Mouse (Mus musculus) heart, embryonic 15.5 days (tissue): Measurements from ENCODE around the gene Gcnt3. TPM values are rescaled to one million over a fixed set of nuclear protein-coding genes. Genes with fewer than 3 reads are reported as not detected.

ENCODE experiments used
- ATAC-seq: fragments of 200-750 bp; cut with Nextera tagmentation; replicated peaks from 2 replicates; pipeline ENCODE4 v1.8.0; 2017; ENCODE audit warnings: low read depth, moderate TSS enrichment; ENCODE audit not compliant: insufficient number of reproducible peaks, insufficient read depth, low FRiP score
- H3K27ac ChIP-seq: fragments of 300-500 bp; sonication (generic); 2 replicates; pipeline ENCODE4 v1.5.1; 2015; ENCODE audit warnings: mild to moderate bottlenecking, inconsistent platforms
- H3K27me3 ChIP-seq: fragments of 300-500 bp; sonication (generic); 2 replicates; pipeline ENCODE4 v1.6.1; 2015; ENCODE audit warnings: inconsistent platforms
- H3K36me3 ChIP-seq: fragments of 300-500 bp; sonication (generic); 2 replicates; pipeline ENCODE4 v1.6.1; 2015; ENCODE audit warnings: mild to moderate bottlenecking, inconsistent platforms
- H3K4me1 ChIP-seq: fragments of 300-500 bp; sonication (generic); replicated peaks from 2 replicates; pipeline ENCODE4 v1.6.1; 2015; ENCODE audit warnings: inconsistent platforms
- H3K4me2 ChIP-seq: fragments of 300-500 bp; sonication (generic); 2 replicates; pipeline ENCODE4 v1.6.1; 2015; ENCODE audit warnings: inconsistent platforms, mild to moderate bottlenecking, moderate library complexity
- H3K4me3 ChIP-seq: fragments of 300-500 bp; sonication (generic); 2 replicates; pipeline ENCODE4 v1.5.1; 2015; ENCODE audit warnings: mild to moderate bottlenecking, inconsistent platforms
- H3K9ac ChIP-seq: fragments of 300-500 bp; sonication (generic); 2 replicates; pipeline ENCODE4 v1.6.1; 2015; ENCODE audit warnings: mild to moderate bottlenecking, inconsistent platforms
- H3K9me3 ChIP-seq: fragments of 300-500 bp; sonication (generic); replicated peaks from 2 replicates; pipeline ENCODE4 v1.6.1; 2016; ENCODE audit warnings: inconsistent platforms
- WGBS: fragments of 180-500 bp; shearing (Covaris S2); methylation state at CpG from one replicate; pipeline ENCODE4 v1.1.7; 2015; ENCODE audit warnings: mixed read lengths; 5-methylcytosine and 5-hydroxymethylcytosine counted together
- polyA plus RNA-seq: library from polyadenylated mRNA; unstranded; fragments of >200 nt; fragmentation: Nextera tagmentation; extraction: Ambion mirVana; gene quantifications from 2 replicates; pipeline ENCODE4 v1.2.1, GENCODE M21; 2015

The Gcnt3 gene
- polyA plus RNA-seq, 1 experiment from 2014 or later, result not detected

- H3K4me3 ChIP-seq, result no peak overlapping the region
- H3K9ac ChIP-seq, result no peak overlapping the region
- ATAC-seq, result 0 out of 2 replicates have a peak, but pooled peaks have one; percentile 53
- no peaks in the 10 kb centered on the region for H3K9me3 ChIP-seq
- H3K36me3 ChIP-seq, result peaks cover 16% of the 10 kb centered on the region
- no peak overlapping the region for H3K4me2 ChIP-seq
- H3K27ac ChIP-seq, result no peak overlapping the region
- H3K27me3 ChIP-seq, result no peaks in the 10 kb centered on the region
- peaks cover 10% of the 10 kb centered on the region; the same call in 1 of the 2 replicates for H3K4me1 ChIP-seq
- WGBS, result 57% methylated on average over 4 of the region's 4 CpGs
These were observed 15.8 kb downstream of the Gcnt3 start for GRCm38 (mm10) chr9:70022083-70022482.

DNA sequence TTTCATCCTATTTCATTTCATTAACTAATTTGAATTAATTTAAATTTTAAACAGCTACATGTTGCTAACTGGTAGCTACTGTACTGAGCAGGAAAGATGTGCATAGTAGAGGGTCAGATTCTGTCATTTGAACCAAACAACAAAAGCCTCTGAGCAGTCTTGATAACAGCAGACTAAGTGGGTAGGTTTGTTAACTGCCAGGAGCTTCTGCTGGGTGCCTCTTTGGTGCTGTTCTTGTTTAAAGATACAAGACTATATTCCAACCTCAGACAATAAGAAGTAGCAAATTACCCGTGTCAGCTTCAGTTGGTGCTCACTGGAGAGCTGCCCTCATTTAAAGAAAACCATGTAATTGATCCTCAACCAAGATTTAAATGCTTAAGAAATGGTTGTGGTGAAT is 16.3 kb downstream of the Gcnt3 start:
- H3K27ac ChIP-seq, result peak overlapping the region; percentile 38; the same call in 1 of the 2 replicates
- no peak for ATAC-seq

GRCm38 (mm10) chr9:70018879-70019278 is 19.0 kb downstream of the Gcnt3 start:
- Histone ChIP-seq H3K4me1 (peaks cover 17% of the 10 kb centered on the region), H3K9me3 (no peaks in the 10 kb centered on the region), H3K9ac (no peak overlapping the region), H3K27ac (no peak overlapping the region), H3K36me3 (peaks cover 21% of the 10 kb centered on the region), H3K27me3 (no peaks in the 10 kb centered on the region), H3K4me3 (no peak overlapping the region), H3K4me2 (no peak overlapping the region)
- no peak for ATAC-seq

More for the DNA sequence above, 16.3 kb downstream of the Gcnt3 start:
- H3K9ac ChIP-seq, result no peak overlapping the region
- peaks cover 21% of the 10 kb centered on the region for H3K36me3 ChIP-seq
- WGBS, result 50% methylated on average over 1 of the region's 1 CpGs
- H3K9me3 ChIP-seq, result no peaks in the 10 kb centered on the region
- H3K27me3 ChIP-seq, result no peaks in the 10 kb centered on the region
- peaks cover 10% of the 10 kb centered on the region; the same call in 1 of the 2 replicates for H3K4me1 ChIP-seq
- no peak overlapping the region for H3K4me3 ChIP-seq
- H3K4me2 ChIP-seq, result no peak overlapping the region

- no peaks in the 10 kb centered on the region for H3K9me3 ChIP-seq
- ATAC-seq, result no peak
- peaks cover 20% of the 10 kb centered on the region for H3K4me1 ChIP-seq
- peaks cover 21% of the 10 kb centered on the region for H3K36me3 ChIP-seq
- 95% methylated on average over 2 of the region's 2 CpGs for WGBS
- H3K9ac ChIP-seq, result no peak overlapping the region
- H3K27ac ChIP-seq, result no peak overlapping the region
- no peak overlapping the region for H3K4me3 ChIP-seq
- no peak overlapping the region for H3K4me2 ChIP-seq
- H3K27me3 ChIP-seq, result no peaks in the 10 kb centered on the region
These were observed 22.3 kb downstream of the Gcnt3 start for GRCm38 (mm10) chr9:70015632-70016031.

- Histone ChIP-seq H3K36me3 (peaks cover 34% of the 10 kb centered on the region), H3K4me3 (peak within 1 kb of the TSS; percentile 92), H3K9ac (peak within 1 kb of the TSS; percentile 95), H3K27ac (peak within 1 kb of the TSS; percentile 92), H3K9me3 (no peaks in the 10 kb centered on the region), H3K4me1 (peaks cover 20% of the 10 kb centered on the region), H3K27me3 (no peaks in the 10 kb centered on the region), H3K4me2 (peak within 1 kb of the TSS; percentile 72)
- whole genome bisulfite sequencing, result under 1% methylated on average over 57 of the region's 57 CpGs
- ATAC-seq, result peak; percentile 96
These were observed 25.4 kb downstream of the Gcnt3 start, which contains the start of gene Gtf2a2 for GRCm38 (mm10) chr9:70012408-70012901. Gene Gtf2a2 (plus strand): TSS chr9:70012550.

DNA sequence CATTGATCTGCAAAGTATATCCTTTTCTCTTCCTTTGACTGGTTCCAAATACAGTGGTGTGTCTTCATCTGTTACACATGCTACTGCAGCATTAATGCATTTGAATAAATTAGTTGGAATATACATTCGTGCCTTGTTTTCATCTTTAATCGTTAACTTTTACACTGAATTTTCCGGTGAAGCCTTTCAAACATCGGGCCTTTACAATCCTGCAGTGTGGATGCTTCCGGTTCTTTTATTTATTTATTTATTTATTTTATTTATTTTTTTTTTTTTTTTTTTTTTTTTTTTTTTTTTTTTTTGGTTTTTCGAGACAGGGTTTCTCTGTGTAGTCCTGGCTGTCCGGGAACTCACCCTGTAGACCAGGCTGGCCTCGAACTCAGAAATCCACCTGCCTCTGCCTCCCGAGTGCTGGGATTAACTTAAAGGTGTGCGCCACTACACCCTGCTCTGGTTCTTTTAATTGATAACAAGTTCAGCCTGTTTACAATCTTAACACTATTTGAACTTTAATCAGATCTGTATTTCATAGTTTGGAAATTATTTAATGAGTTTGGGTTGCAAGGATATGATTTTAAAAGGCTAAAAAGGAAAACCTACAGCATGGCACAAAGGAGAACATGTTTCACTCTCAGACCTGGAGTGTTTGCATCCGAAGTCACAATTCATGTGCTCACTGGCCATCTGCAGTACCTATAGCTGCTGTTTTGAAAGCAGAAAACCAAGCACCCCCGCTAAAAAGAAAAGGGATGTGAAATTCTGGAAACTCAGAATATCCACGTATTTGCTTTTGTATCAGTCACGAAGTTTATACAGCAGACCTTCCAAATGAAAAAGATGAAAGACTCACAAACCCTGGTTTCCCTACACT is 26.1 kb downstream of the Gcnt3 start:
- Histone ChIP-seq H3K9ac (peak overlapping the region; percentile 95), H3K9me3 (no peaks in the 10 kb centered on the region), H3K36me3 (peaks cover 34% of the 10 kb centered on the region), H3K4me2 (peak overlapping the region; percentile 72), H3K27me3 (no peaks in the 10 kb centered on the region), H3K4me3 (peak overlapping the region; percentile 92), H3K4me1 (peaks cover 20% of the 10 kb centered on the region), H3K27ac (peak overlapping the region; percentile 92)
- 58% methylated on average over 14 of the region's 14 CpGs for WGBS
- ATAC-seq, result no peak

GRCm38 (mm10) chr9:70010781-70011473 is 27.0 kb downstream of the Gcnt3 start:
- Histone ChIP-seq H3K4me3 (no peak overlapping the region), H3K27ac (no peak overlapping the region), H3K36me3 (peaks cover 39% of the 10 kb centered on the region), H3K9me3 (no peaks in the 10 kb centered on the region), H3K4me2 (no peak overlapping the region), H3K4me1 (peaks cover 20% of the 10 kb centered on the region), H3K9ac (no peak overlapping the region), H3K27me3 (no peaks in the 10 kb centered on the region)
- ATAC-seq, result no peak
- WGBS, result 88% methylated on average over 5 of the region's 5 CpGs

DNA sequence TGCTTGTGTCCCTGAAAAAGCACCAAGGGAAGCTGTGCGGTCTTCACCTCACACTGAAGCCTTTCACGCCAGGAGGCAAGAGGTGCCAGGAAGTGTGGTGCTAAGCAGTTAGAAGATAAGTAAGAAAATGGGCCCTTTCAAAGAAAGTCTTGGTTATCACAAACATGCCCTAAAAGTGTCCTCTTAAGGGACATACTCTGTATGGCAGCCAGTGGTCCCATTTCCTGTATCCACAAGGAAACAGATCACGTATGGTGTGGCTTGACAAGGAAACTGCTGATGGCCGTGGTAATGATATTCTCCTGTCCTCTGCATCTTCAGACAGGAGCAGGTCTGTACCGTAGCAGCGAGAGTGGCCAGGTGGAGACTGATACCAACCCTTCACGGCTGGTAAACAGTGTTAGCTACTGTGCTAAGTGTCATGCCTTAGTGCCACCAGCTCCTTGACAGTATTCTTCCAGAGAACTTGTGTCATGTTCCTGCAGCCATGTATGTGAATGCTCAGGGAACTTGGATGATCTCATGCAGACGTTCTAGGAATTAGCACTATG is 28.1 kb downstream of the Gcnt3 start:
- ATAC-seq, result no peak
- Histone ChIP-seq H3K9me3 (no peaks in the 10 kb centered on the region), H3K9ac (no peak overlapping the region), H3K27me3 (no peaks in the 10 kb centered on the region), H3K4me2 (no peak overlapping the region), H3K4me1 (peaks cover 20% of the 10 kb centered on the region), H3K4me3 (no peak overlapping the region), H3K27ac (no peak overlapping the region), H3K36me3 (peaks cover 48% of the 10 kb centered on the region)
- 68% methylated on average over 8 of the region's 8 CpGs for WGBS

DNA sequence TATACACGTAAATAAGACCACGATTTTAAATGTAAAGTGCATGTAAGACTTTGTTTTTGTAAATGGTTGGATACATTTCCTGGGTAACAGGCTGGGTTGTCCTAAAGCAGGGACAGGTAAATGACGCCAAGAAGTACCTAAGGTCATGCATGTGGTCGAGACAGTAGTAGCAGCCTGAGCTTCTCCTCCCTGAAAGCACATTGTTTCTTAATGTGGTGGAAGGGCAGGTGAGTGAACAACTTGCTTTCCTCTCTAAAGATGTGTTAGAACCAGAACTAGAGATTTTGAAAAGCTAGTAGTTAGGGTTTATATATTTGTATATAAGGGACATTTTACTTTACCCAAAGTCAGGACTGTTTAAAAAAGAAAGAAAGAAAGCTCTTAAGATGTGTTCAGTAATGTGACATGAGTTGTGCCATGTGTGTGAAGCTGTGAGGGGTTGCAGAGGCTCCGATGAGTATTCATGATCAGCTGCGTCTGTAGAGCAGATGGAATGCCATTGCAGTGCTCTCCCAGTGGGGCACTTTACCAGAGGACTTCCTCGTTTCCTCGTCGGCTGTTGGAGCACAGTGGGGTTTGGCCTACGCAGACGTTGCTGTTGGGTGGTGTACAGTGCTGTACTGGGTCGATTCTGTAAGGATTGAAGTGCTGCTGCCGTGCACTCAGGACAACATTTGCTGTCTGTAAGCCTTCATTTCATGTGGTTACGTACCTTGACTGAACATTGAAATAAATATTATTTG is 30.2 kb downstream of the Gcnt3 start:
- Histone ChIP-seq H3K9me3 (no peaks in the 10 kb centered on the region), H3K4me1 (peaks cover 4% of the 10 kb centered on the region; the same call in 1 of the 2 replicates), H3K4me3 (no peak overlapping the region), H3K27ac (no peak overlapping the region), H3K9ac (no peak overlapping the region), H3K4me2 (no peak overlapping the region), H3K36me3 (peaks cover 66% of the 10 kb centered on the region), H3K27me3 (no peaks in the 10 kb centered on the region)
- no peak for ATAC-seq
- 84% methylated on average over 14 of the region's 14 CpGs for WGBS

GRCm38 (mm10) chr9:70006984-70007383 is 30.9 kb downstream of the Gcnt3 start:
- WGBS, result 87% methylated on average over 5 of the region's 5 CpGs
- H3K9me3 ChIP-seq, result no peaks in the 10 kb centered on the region
- H3K27me3 ChIP-seq, result no peaks in the 10 kb centered on the region
- H3K4me2 ChIP-seq, result no peak overlapping the region
- peaks cover 3% of the 10 kb centered on the region; the same call in 1 of the 2 replicates for H3K4me1 ChIP-seq
- no peak overlapping the region for H3K4me3 ChIP-seq
- ATAC-seq, result no peak
- no peak overlapping the region for H3K9ac ChIP-seq
- peaks cover 73% of the 10 kb centered on the region for H3K36me3 ChIP-seq
- no peak overlapping the region for H3K27ac ChIP-seq
